Mouse (Mus musculus) megakaryocyte, embryonic 14.5 days (primary cell): ENCODE data around the gene Lbr. TPM values are rescaled to one million over a fixed set of nuclear protein-coding genes. Genes with fewer than 3 reads are reported as not detected.

Source experiments
- H3K27me3 ChIP-seq: replicated peaks from 2 replicates; pipeline ENCODE3; 2012; ENCODE audit warnings: inconsistent platforms
- H3K36me3 ChIP-seq: replicated peaks from 2 replicates; pipeline ENCODE3; 2012; ENCODE audit warnings: low read length, inconsistent platforms, mixed read lengths
- H3K4me1 ChIP-seq: 2 replicates; pipeline ENCODE4 v1.6.1; 2012; ENCODE audit warnings: inconsistent platforms
- H3K4me3 ChIP-seq: replicated peaks from 2 replicates; pipeline ENCODE3; 2012; ENCODE audit warnings: moderate library complexity, mild to moderate bottlenecking, inconsistent platforms
- H3K9me3 ChIP-seq: 2 replicates; pipeline ENCODE4 v1.6.1; 2012; ENCODE audit warnings: inconsistent platforms
- FLI1 ChIP-seq: IDR thresholded peaks from 2 replicates; pipeline ENCODE4 v1.6.1; 2012; ENCODE audit warnings: low read length, inconsistent platforms, mixed read lengths
- GATA1 ChIP-seq: IDR thresholded peaks from 3 replicates; pipeline ENCODE4 v1.6.1; 2012; ENCODE audit warnings: mixed read lengths, low read length, inconsistent platforms, borderline replicate concordance
- polyA plus RNA-seq: library from polyadenylated mRNA; stranded (reverse); fragments of >175 nt; gene quantifications from 2 replicates; pipeline ENCODE4 v1.2.3, GENCODE M21; 2012; ENCODE audit warnings: low replicate concordance; ENCODE audit not compliant: insufficient read depth

Gene Lbr
- polyA plus RNA-seq, 1 experiment, result 24.2 TPM

GRCm38 (mm10) chr1:181866429-181867280 lies 23.8 kb upstream of the Lbr start:
- Histone ChIP-seq H3K4me3 (peak overlapping the region; percentile 56), H3K27me3 (no peaks in the 10 kb centered on the region), H3K4me1 (peaks cover 58% of the 10 kb centered on the region), H3K9me3 (no peaks in the 10 kb centered on the region), H3K36me3 (peaks cover 3% of the 10 kb centered on the region)
- TF ChIP-seq FLI1 (no peak), GATA1 (no peak)

- Histone ChIP-seq H3K36me3 (peaks cover 3% of the 10 kb centered on the region), H3K4me1 (peaks cover 64% of the 10 kb centered on the region), H3K9me3 (no peaks in the 10 kb centered on the region), H3K4me3 (no peak overlapping the region), H3K27me3 (no peaks in the 10 kb centered on the region)
- TF ChIP-seq GATA1, result no peak
- TF ChIP-seq FLI1, result no peak
Measured at GRCm38 (mm10) chr1:181865863-181866216, 23.0 kb upstream of the Lbr start.

- TF ChIP-seq FLI1 (no peak), GATA1 (no peak)
- H3K27me3 ChIP-seq, result no peaks in the 10 kb centered on the region
- no peak overlapping the region for H3K4me3 ChIP-seq
- H3K4me1 ChIP-seq, result peaks cover 70% of the 10 kb centered on the region
- H3K36me3 ChIP-seq, result peaks cover 3% of the 10 kb centered on the region
- H3K9me3 ChIP-seq, result no peaks in the 10 kb centered on the region
Measured at GRCm38 (mm10) chr1:181864971-181865862, 22.4 kb upstream of the Lbr start.

DNA sequence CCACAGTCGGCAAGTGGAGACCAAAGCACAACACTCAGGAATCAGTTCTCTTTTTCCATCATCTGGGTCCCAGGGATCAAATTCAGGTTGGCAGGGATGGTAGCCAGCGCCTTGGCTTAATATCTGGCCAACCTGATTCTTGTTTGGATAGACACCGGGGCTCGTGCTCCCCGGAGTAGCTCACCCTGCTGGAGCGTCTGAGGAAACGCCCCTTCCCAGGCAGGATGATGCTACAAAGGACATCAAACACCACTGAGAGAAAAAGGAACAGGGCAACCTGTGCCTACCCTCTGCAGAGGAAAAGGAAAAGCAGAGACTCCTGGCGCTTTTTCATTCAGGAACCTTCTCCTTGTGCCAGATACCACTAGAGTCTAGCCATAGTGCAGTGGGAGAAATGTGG lies 20.6 kb upstream of the Lbr start:
- Histone ChIP-seq H3K4me1 (peaks cover 88% of the 10 kb centered on the region), H3K36me3 (peaks cover 3% of the 10 kb centered on the region), H3K27me3 (no peaks in the 10 kb centered on the region), H3K9me3 (no peaks in the 10 kb centered on the region), H3K4me3 (no peak overlapping the region)
- no peak for TF ChIP-seq GATA1
- no peak for TF ChIP-seq FLI1

- Histone ChIP-seq H3K4me3 (no peak overlapping the region), H3K27me3 (no peaks in the 10 kb centered on the region), H3K9me3 (no peaks in the 10 kb centered on the region), H3K36me3 (peaks cover 3% of the 10 kb centered on the region), H3K4me1 (peaks cover 89% of the 10 kb centered on the region)
- TF ChIP-seq GATA1 (no peak), FLI1 (no peak)
Measured at GRCm38 (mm10) chr1:181862676-181863374, 20.0 kb upstream of the Lbr start.

DNA sequence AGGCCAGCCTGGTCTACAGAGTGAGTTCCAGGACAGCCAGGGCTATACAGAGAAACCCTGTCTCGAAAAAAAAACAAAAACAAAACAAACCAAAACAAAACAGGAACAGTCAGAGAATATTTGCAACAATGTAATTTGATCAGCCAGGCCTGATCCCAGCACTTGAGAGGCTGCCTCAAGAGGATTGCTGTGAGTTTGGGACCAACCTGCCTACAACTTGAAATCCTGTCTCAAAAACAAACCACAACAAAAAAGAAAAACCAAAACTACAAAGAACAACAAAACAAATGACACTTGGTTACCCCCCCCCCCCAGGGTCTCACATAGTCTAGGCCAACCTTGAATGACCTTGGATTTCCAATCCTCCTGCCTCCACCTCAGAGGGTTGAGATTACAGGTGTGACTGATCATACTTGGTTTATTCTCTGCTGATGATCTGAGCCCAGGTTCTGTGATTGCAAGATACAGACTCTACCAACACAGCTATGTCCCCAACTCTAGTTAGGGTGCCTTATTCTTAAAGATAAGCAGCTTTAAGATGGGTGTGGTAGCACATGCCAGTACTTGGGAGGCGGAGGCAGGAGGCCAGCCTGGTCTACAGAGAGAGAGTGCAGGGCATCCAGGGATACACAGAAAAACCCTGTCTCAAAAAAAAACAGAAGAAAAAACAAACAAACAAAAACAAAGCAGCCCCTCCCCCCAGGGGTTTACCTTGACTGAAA lies 18.5 kb upstream of the Lbr start:
- TF ChIP-seq GATA1, result no peak
- no peak for TF ChIP-seq FLI1
- H3K36me3 ChIP-seq, result peaks cover 3% of the 10 kb centered on the region
- peaks cover 74% of the 10 kb centered on the region for H3K4me1 ChIP-seq
- peak overlapping the region; percentile 74 for H3K4me3 ChIP-seq
- no peaks in the 10 kb centered on the region for H3K27me3 ChIP-seq
- no peaks in the 10 kb centered on the region for H3K9me3 ChIP-seq

GRCm38 (mm10) chr1:181860659-181861058 lies 17.8 kb upstream of the Lbr start:
- peaks cover 3% of the 10 kb centered on the region for H3K36me3 ChIP-seq
- TF ChIP-seq FLI1 (peak; percentile 85; the same call in 1 of the 2 replicates), GATA1 (no peak; the same call in 2 of the 3 replicates)
- H3K9me3 ChIP-seq, result no peaks in the 10 kb centered on the region
- H3K4me3 ChIP-seq, result peak overlapping the region; percentile 78
- H3K4me1 ChIP-seq, result peaks cover 67% of the 10 kb centered on the region
- no peaks in the 10 kb centered on the region for H3K27me3 ChIP-seq

DNA sequence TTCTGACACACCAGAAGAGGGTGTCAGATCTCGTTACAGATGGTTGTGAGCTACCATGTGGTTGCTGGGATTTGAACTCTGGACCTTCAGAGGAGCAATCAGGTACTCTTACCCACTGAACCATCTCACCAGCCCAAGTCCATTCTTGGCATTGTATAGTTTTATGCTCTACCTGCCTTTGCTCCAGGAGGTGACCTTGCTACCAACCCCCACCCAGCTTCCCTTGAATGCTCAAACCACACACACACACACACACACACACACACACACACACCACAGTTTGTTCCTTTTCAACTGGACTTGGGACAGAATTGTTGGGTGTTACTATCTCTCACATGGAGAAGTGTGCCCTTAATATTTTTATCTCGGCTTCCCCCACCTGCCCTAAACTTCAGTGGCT lies 13.5 kb upstream of the Lbr start:
- TF ChIP-seq GATA1, result no peak
- H3K9me3 ChIP-seq, result no peaks in the 10 kb centered on the region
- H3K27me3 ChIP-seq, result no peaks in the 10 kb centered on the region
- peaks cover 51% of the 10 kb centered on the region for H3K4me1 ChIP-seq
- no peaks in the 10 kb centered on the region for H3K36me3 ChIP-seq
- no peak overlapping the region for H3K4me3 ChIP-seq

DNA sequence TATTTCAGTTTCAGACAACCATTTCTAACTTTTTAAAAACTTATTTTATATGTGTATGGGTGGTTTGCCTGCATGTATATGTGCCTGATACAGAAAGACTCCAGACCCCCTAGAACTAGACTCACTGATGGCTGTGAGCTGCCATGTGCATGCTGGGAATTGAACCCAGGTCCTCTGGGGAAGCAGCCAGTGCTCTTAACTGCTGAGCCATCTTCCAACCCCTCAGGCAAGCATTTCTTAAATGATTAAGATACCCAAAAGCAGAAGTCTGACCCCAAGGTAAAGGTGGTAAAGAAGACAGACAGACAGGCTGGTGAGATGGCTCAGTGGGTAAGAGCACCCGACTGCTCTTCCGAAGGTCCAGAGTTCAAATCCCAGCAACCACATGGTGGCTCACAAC lies 12.0 kb upstream of the Lbr start:
- Histone ChIP-seq H3K4me3 (no peak overlapping the region), H3K36me3 (no peaks in the 10 kb centered on the region), H3K27me3 (no peaks in the 10 kb centered on the region), H3K4me1 (peaks cover 39% of the 10 kb centered on the region), H3K9me3 (no peaks in the 10 kb centered on the region)
- no peak for TF ChIP-seq FLI1
- no peak for TF ChIP-seq GATA1
